Mouse (Mus musculus) lung, postnatal 0 days (tissue): ENCODE results near the gene Ogg1.

Experiments used
- CTCF ChIP-seq: IDR thresholded peaks from 2 replicates; pipeline ENCODE4 v1.5.1; 2016; ENCODE audit warnings: antibody characterized with exemption, mild to moderate bottlenecking
- EP300 ChIP-seq: IDR thresholded peaks from 2 replicates; pipeline ENCODE4 v1.6.1; 2016; ENCODE audit warnings: antibody characterized with exemption, mild to moderate bottlenecking, control low read depth

GRCm38 (mm10) chr6:113292938-113293337 is 33.8 kb upstream of the Ogg1 start:
- TF ChIP-seq CTCF (no peak), EP300 (no peak)
